Mouse (Mus musculus) forebrain, postnatal 0 days (tissue): ENCODE measurements around the gene Swsap1. TPM values are rescaled to one million over a fixed set of nuclear protein-coding genes. Genes with fewer than 3 reads are reported as not detected.

Experiments used
- ATAC-seq: fragments of 200-750 bp; cut with Nextera tagmentation; 2 replicates; pipeline ENCODE4 v1.8.0; 2017; ENCODE audit warnings: mild to moderate bottlenecking, moderate library complexity
- DNase-seq: peaks from one replicate; pipeline ENCODE4 v3.0.0-alpha.2; 2015
- H3K27ac ChIP-seq: fragments of 300-500 bp; sonication (generic); 2 replicates; pipeline ENCODE4 v1.5.1; 2014; ENCODE audit warnings: low read depth, mild to moderate bottlenecking, antibody characterized with exemption, low read length, moderate library complexity, mixed read lengths
- H3K27me3 ChIP-seq: fragments of 300-500 bp; sonication (generic); 2 replicates; pipeline ENCODE4 v1.6.1; 2014; ENCODE audit warnings: mild to moderate bottlenecking, low read length, mixed read lengths; ENCODE audit not compliant: insufficient read depth
- H3K36me3 ChIP-seq: fragments of 300-500 bp; sonication (generic); 2 replicates; pipeline ENCODE4 v1.6.1; 2014; ENCODE audit warnings: mild to moderate bottlenecking, moderate library complexity; ENCODE audit not compliant: insufficient read depth
- H3K4me1 ChIP-seq: fragments of 300-500 bp; sonication (generic); 2 replicates; pipeline ENCODE4 v1.6.1; 2014; ENCODE audit warnings: antibody characterized with exemption; ENCODE audit not compliant: insufficient read depth
- H3K4me2 ChIP-seq: fragments of 300-500 bp; sonication (generic); 2 replicates; pipeline ENCODE4 v1.6.1; 2014; ENCODE audit warnings: low read depth, mild to moderate bottlenecking, moderate library complexity
- H3K4me3 ChIP-seq: fragments of 300-500 bp; sonication (generic); 2 replicates; pipeline ENCODE4 v1.5.1; 2014; ENCODE audit warnings: low read depth, low read length, mixed read lengths
- H3K9ac ChIP-seq: fragments of 300-500 bp; sonication (generic); 2 replicates; pipeline ENCODE4 v1.6.1; 2014; ENCODE audit warnings: mild to moderate bottlenecking
- H3K9me3 ChIP-seq: fragments of 300-500 bp; sonication (generic); 2 replicates; pipeline ENCODE4 v1.6.1; 2016; ENCODE audit warnings: low read length
- CTCF ChIP-seq: sonication (generic); IDR thresholded peaks from 2 replicates; pipeline ENCODE4 v1.5.1; 2016; ENCODE audit warnings: antibody characterized with exemption, control low read depth, low read depth
- WGBS: fragments of 180-500 bp; shearing (Covaris S2); extraction: QIAGEN DNeasy Blood & Tissue Kit; methylation state at CpG from one replicate; pipeline ENCODE4 v1.1.7; 2014; 5-methylcytosine and 5-hydroxymethylcytosine counted together
- polyA plus RNA-seq: library from polyadenylated mRNA; unstranded; fragments of >200 nt; fragmentation: Nextera tagmentation; extraction: Ambion mirVana; gene quantifications from 2 replicates; pipeline ENCODE4 v1.2.1, GENCODE M21; 2015
- total RNA-seq: library from RNA; depleted of rRNA; stranded (reverse); fragments of >200 nt; gene quantifications from 2 replicates; pipeline ENCODE4 v1.2.3, GENCODE M21; 2014

The Swsap1 gene
- total and polyA plus RNA-seq, 2 experiments from 2014 or later, result 7.3 to 37.7 TPM

- peaks cover 11% of the 10 kb centered on the region; the same call in 1 of the 2 replicates for H3K4me1 ChIP-seq
- no peak for DNase-seq
- peak overlapping the region; percentile 69 for H3K4me2 ChIP-seq
- no peaks in the 10 kb centered on the region for H3K9me3 ChIP-seq
- H3K27me3 ChIP-seq, result no peaks in the 10 kb centered on the region
- no peak for TF ChIP-seq CTCF
- no peak for ATAC-seq
- H3K9ac ChIP-seq, result no peak overlapping the region
- no peak overlapping the region for H3K4me3 ChIP-seq
- H3K36me3 ChIP-seq, result peaks cover 8% of the 10 kb centered on the region
- 85% methylated on average over 7 of the region's 7 CpGs for WGBS
- H3K27ac ChIP-seq, result no peak overlapping the region
Measured at GRCm38 (mm10) chr9:21935466-21936131, 20.0 kb upstream of the Swsap1 start.

- H3K4me1 ChIP-seq, result peaks cover 11% of the 10 kb centered on the region; the same call in 1 of the 2 replicates
- peak; percentile 95 for ATAC-seq
- no peaks in the 10 kb centered on the region for H3K27me3 ChIP-seq
- H3K9ac ChIP-seq, result peak within 1 kb of the TSS; percentile 87
- peak within 1 kb of the TSS; percentile 69 for H3K4me2 ChIP-seq
- TF ChIP-seq CTCF, result peak; percentile 26; the same call in 1 of the 2 replicates
- peak within 1 kb of the TSS; percentile 89 for H3K27ac ChIP-seq
- 4% methylated on average over 42 of the region's 43 CpGs for WGBS
- peak; percentile 98 for DNase-seq
- H3K9me3 ChIP-seq, result no peaks in the 10 kb centered on the region
- peak within 1 kb of the TSS; percentile 82 for H3K4me3 ChIP-seq
- H3K36me3 ChIP-seq, result peaks cover 18% of the 10 kb centered on the region
Measured at GRCm38 (mm10) chr9:21936692-21937570, 18.6 kb upstream of the Swsap1 start, which contains the start of gene Plppr2. TSS of gene Plppr2 (plus strand) at chr9:21937033.

GRCm38 (mm10) chr9:21937711-21938175 lies 17.8 kb upstream of the Swsap1 start:
- Histone ChIP-seq H3K27me3 (no peaks in the 10 kb centered on the region), H3K4me2 (peak overlapping the region; percentile 69), H3K9ac (peak overlapping the region; percentile 87), H3K4me3 (peak overlapping the region; percentile 82), H3K4me1 (peaks cover 11% of the 10 kb centered on the region; the same call in 1 of the 2 replicates), H3K27ac (peak overlapping the region; percentile 89; the same call in 1 of the 2 replicates), H3K9me3 (no peaks in the 10 kb centered on the region), H3K36me3 (peaks cover 22% of the 10 kb centered on the region)
- no peak for TF ChIP-seq CTCF
- DNase-seq (peak; percentile 51), ATAC-seq (peak; percentile 25)
- WGBS, result 66% methylated on average over 4 of the region's 4 CpGs

- no peaks in the 10 kb centered on the region for H3K27me3 ChIP-seq
- no peak for DNase-seq
- H3K9ac ChIP-seq, result 0 out of 2 replicates have a peak overlapping the region, but pooled peaks have one; percentile 87
- no peaks in the 10 kb centered on the region for H3K9me3 ChIP-seq
- ATAC-seq, result no peak
- peaks cover 22% of the 10 kb centered on the region for H3K36me3 ChIP-seq
- WGBS, result 75% methylated on average over 4 of the region's 4 CpGs
- TF ChIP-seq CTCF, result no peak
- peak overlapping the region; percentile 82 for H3K4me3 ChIP-seq
- H3K27ac ChIP-seq, result no peak overlapping the region
- H3K4me1 ChIP-seq, result peaks cover 11% of the 10 kb centered on the region; the same call in 1 of the 2 replicates
- peak overlapping the region; percentile 69 for H3K4me2 ChIP-seq
Measured at GRCm38 (mm10) chr9:21938234-21938855, 17.2 kb upstream of the Swsap1 start.

- 85% methylated on average over 12 of the region's 12 CpGs for WGBS
- H3K4me2 ChIP-seq, result no peak overlapping the region
- DNase-seq (no peak), ATAC-seq (no peak)
- H3K9me3 ChIP-seq, result no peaks in the 10 kb centered on the region
- no peak for TF ChIP-seq CTCF
- H3K36me3 ChIP-seq, result peaks cover 40% of the 10 kb centered on the region
- no peak overlapping the region for H3K27ac ChIP-seq
- no peak overlapping the region for H3K4me3 ChIP-seq
- H3K9ac ChIP-seq, result no peak overlapping the region
- H3K27me3 ChIP-seq, result no peaks in the 10 kb centered on the region
- peaks cover 5% of the 10 kb centered on the region; the same call in 1 of the 2 replicates for H3K4me1 ChIP-seq
Measured at GRCm38 (mm10) chr9:21943046-21943445, 12.5 kb upstream of the Swsap1 start.

DNA sequence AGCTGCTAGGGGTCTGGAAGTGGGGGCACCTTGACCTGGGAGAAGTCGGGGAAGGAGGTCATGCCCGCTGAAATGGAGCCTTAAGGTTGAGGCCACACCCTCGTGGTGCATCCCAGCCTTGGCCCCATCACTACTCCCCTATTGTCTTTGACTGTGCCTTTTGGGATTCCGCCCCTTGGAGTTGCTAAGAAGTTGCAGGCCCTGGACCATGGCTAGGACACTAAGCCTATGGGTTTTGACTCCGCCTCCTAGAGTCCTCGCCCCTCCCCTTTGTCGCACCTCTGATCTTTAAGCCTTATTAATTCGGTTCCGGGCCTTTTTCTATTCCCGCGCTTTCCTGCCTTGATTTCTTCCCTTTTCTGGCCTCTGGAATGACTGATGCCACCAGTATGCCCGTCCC lies 11.9 kb upstream of the Swsap1 start:
- ATAC-seq, result no peak

More for the DNA sequence above, 11.9 kb upstream of the Swsap1 start:
- Histone ChIP-seq H3K9me3 (no peaks in the 10 kb centered on the region), H3K27me3 (no peaks in the 10 kb centered on the region), H3K4me3 (no peak overlapping the region), H3K4me2 (no peak overlapping the region), H3K9ac (no peak overlapping the region), H3K4me1 (no peaks in the 10 kb centered on the region), H3K27ac (no peak overlapping the region), H3K36me3 (peaks cover 42% of the 10 kb centered on the region)
- no peak for TF ChIP-seq CTCF
- 64% methylated on average over 12 of the region's 12 CpGs for WGBS
- no peak for DNase-seq
